Mouse (Mus musculus) neutrophil, adult 83 days (primary cell): Measurements from ENCODE around the gene Sncb. TPM values are rescaled to one million over a fixed set of nuclear protein-coding genes. Genes with fewer than 3 reads are reported as not detected.

Experiments used
- total RNA-seq, 2 experiments: library from RNA; stranded (reverse); gene quantifications; one replicate each; pipeline ENCODE4 v1.2.4; 2023

Gene Sncb
- not detected for total RNA-seq

DNA sequence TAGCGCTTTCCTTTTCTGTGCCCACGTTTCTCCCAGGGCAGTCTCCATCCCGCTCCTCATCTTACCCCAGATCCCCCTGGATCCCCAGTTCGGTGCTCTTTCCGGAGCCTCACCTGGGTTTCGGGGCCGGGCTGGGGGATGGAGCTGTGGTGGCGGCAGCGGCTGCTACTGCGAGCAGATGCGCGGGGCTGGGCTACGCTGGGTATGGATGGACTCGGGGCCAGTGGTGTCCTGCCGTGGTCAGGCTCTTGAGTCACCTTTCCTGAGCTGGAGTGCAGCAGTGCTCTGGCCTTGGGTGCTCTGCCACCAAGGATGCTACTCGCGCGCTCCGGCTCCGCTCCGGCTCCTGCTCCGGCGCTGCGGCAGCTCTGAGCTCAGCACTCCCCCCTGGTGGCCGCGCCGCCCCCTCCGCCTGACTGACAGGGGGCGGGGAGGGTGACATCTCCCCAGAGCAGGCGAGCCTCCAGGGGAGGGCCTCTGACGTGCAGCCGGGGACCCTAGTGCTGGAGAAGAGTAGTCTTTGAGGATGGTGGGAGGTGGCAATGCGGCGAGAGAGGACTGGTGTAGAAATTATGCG is at the start of gene Sncb:
Sncb (minus strand) TSS at position 404 of the 577 bp plus-strand sequence.

DNA sequence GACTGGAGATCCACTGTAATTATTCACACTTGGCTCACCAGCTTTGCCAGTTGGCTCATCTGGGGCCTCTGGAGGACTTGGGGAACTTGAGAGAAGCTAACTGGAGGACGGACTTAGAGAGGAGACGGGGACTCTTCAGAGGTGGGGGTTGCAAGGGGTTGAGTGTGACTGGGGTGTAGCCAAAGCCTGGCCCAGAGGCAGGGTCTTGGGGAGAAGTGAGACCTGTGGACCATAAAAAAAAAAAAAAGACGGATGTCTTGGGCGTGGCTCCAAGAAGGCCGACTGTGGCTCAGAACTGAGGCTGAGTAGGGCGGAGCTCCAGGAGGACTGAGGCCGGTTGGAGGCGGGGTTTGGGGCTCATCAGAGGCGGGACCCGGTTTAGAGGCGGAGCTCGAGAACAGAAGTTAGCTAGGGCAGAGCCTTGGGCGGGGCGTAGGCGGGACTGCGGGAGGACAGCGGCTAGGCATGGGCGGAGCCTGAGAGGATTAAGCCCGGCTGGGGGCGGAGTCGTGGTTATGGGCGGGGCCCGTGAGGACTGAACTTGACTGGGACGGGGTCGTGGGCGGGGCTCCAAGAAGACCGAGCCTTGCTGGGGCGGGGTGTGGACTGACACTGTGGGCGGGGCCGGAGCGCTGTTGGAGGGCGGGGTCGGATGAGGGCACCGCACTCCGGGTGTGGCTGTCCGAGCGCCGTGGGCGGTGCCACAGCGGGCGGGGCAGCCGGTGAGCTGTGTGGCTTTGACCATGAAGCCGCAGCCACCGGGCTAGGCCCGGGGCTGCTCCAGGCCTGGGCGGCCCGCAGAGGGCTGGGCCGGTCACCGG is 22.6 kb upstream of the Sncb start, which contains the start of gene Tspan17:
Tspan17 (plus strand) TSS at position 638 of the 821 bp plus-strand sequence.

GRCm38 (mm10) chr13:54783698-54784097 is 17.3 kb upstream of the Sncb start, which contains the start of gene Eif4e1b:
Gene Eif4e1b (plus strand): TSS chr13:54783998.

GRCm38 (mm10) chr13:54749864-54750411 is 16.5 kb downstream of the Sncb start, which contains the start of gene Gprin1:
Gene Gprin1 (minus strand): TSS chr13:54749874.

Other genes starting within 250 kb of the Sncb start
- gene 4833439L19Rik, start 201.2 kb downstream of the Sncb start, total RNA-seq, result 10 to 100 TPM; 35.0 to 37.0 TPM
- 1 to 10 TPM; 6.4 to 8.8 TPM for gene Arl10, start 191.6 kb downstream of the Sncb start, total RNA-seq
- 10 to 100 TPM in 1 of 2 experiments, 1 to 10 TPM in 1; 8.7 to 10.0 TPM for gene Nop16, start 176.5 kb downstream of the Sncb start, total RNA-seq
- gene Higd2a, start 176.4 kb downstream of the Sncb start, total RNA-seq, result 10 to 100 TPM; 62.8 to 71.2 TPM
- gene Cltb, start 155.3 kb downstream of the Sncb start, total RNA-seq, result 1 to 10 TPM; 6.0 to 7.0 TPM
- gene Faf2, start 144.8 kb downstream of the Sncb start, total RNA-seq, result 10 to 100 TPM; 27.8 to 33.2 TPM
- 100 to 1,000 TPM; 133 to 134 TPM for gene Rnf44, start 72.7 kb downstream of the Sncb start, total RNA-seq
- not detected for gene Cdhr2, start 65.1 kb downstream of the Sncb start, total RNA-seq
- not detected for gene Gprin1, start 16.7 kb downstream of the Sncb start, total RNA-seq
- gene Eif4e1b, start 17.4 kb upstream of the Sncb start, total RNA-seq, result not detected
- gene Tspan17, start 22.8 kb upstream of the Sncb start, total RNA-seq, result 10 to 100 TPM in 1 of 2 experiments, 1 to 10 TPM in 1; 4.4 to 13.8 TPM
- gene Unc5a, start 182.8 kb upstream of the Sncb start, total RNA-seq, result under 1 TPM in 1 of 2 experiments, not detected in 1; 0.20 TPM